Mouse (Mus musculus): ENCODE data around the gene Hist1h2bm.

Hist1h2bm gene

DNA sequence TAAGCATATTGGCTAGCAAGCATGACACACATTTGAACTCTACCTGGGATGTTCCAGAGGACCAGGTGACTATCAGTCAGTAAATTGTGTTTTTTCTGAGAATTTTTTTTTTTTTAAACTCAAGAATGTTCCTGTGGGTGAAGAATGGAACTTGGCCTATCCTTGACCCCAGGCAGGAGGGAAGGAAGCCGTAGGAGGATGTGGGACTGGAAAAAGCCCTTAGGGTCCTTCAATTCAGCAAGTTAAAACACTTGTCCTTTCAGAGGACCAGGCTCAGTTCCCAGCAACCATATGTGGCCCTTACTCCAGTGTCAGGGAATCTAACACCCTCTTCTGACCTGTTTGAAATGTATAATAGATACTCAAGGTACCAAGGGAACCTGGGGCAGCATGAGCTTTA is 7.7 kb downstream of the Hist1h2bm start:
- DNase-seq, result no peak

DNA sequence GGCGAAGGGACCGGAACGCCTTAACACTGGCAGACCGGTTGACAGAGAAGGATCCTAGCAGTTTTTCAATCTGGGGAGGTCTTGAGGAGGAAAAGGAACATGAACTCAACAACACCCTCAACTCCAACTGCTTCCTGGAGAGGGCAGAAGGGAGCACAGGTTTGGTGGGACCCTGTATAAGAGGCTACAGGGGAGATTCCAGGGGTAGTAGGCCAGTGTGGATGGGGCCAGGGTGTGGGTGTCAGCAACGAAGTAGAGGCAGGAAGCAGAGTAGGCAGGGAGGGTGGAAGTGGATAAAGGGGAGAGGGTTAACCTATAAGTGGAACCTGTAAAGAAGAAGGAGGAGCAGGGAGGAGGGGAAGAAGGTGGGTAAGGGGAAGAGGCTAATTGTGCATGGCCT is 11.6 kb downstream of the Hist1h2bm start:
- no peak for DNase-seq

DNA sequence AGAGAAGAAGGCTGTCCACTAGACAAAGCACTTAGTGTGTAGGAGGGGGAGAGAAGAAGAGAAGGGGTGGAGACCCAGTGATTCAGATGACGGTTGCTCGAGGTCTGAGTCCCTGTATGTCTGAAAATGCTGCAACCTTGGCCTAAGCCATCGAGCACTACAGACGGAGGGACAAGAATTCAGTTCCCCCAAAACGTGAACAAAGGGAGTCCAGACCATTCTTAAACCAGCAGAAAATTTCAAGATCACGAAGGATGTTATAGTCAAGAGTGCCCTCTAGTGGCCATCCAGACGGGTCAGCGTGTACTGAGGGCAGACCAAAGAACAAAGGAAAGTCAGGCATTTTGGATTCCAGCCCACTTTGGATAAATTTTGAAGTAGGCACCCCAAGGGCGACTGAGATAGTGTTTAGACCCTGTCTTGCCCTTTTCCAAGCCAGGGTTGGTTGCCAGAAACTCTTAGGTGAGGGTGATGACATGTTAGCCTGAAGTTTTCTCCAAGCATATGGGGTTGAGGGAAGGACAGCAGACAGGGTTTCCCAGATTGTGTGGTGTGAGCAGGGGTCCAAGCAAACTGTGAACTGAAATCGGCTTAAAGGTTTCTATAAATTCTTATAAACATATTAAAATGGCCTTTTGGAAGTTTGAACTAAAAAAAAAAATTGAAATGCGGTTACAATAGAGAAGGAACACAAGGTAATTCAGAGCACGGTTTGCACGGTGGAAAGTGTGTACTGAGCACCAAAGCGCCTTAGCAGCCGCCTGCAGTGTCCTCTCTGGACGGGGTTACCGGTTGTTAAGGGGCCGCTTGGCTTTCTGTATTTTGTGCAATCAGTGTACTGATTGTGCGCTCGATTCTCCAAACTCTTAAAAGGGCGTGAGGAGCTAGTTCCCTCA is 12.4 kb downstream of the Hist1h2bm start:
- peak; percentile 68 to 88 for DNase-seq

DNA sequence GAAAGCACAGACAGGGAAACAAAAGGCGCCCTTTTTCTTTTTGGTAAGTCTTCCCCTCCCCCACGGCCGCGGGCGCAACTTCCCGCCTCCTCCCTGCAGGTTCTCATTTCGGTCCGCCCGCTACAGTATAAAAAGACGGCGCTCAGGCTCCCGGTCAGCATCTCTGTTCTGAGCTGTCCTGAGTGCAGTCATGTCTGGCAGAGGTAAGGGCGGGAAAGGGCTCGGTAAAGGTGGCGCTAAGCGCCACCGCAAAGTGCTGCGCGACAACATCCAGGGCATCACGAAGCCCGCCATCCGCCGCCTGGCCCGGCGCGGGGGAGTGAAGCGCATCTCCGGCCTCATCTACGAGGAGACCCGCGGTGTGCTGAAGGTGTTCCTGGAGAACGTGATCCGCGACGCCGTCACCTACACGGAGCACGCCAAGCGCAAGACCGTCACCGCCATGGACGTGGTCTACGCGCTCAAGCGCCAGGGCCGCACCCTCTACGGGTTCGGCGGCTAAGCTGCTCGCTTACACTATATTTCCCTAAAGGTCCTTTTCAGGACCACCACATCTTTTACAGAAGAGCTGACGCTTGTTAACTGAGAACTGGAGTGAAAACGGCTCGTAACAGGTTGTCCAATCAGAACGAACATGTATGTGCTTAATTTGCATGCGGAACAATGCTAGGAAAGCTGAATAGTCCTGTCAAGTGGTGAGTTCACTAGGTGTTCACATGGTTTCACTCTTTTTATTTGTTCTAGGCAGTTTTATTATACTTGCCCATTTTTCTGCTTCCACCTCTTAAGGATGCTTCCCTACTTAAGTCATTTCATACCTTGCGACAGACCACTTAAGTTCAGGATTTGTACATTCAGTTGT is 13.3 kb downstream of the Hist1h2bm start, which contains the start of gene Hist1h4j:
Gene Hist1h4j, plus strand, starts transcription at position 159 of the 862 bp plus-strand sequence.
- DNase-seq, result peak; percentile 85 to 86

DNA sequence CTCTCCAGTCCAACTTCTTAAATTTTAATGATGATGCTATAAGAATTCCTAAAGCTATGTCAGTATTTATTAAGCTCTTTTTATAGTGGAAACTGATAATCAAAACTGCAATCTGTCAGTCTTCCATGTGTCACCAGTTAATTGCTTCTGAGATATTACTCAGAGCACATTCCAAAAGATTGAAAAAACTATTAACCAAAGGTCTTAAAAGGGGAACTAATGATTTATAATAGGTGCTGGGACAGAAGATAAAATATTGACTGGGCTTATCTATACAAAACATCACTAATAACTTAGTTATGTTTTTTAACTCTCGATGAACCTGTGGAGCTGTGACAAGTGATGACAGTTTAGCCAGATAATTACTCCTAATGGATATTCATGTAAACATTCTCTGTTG is 23.2 kb downstream of the Hist1h2bm start:
- DNase-seq, result no peak

DNA sequence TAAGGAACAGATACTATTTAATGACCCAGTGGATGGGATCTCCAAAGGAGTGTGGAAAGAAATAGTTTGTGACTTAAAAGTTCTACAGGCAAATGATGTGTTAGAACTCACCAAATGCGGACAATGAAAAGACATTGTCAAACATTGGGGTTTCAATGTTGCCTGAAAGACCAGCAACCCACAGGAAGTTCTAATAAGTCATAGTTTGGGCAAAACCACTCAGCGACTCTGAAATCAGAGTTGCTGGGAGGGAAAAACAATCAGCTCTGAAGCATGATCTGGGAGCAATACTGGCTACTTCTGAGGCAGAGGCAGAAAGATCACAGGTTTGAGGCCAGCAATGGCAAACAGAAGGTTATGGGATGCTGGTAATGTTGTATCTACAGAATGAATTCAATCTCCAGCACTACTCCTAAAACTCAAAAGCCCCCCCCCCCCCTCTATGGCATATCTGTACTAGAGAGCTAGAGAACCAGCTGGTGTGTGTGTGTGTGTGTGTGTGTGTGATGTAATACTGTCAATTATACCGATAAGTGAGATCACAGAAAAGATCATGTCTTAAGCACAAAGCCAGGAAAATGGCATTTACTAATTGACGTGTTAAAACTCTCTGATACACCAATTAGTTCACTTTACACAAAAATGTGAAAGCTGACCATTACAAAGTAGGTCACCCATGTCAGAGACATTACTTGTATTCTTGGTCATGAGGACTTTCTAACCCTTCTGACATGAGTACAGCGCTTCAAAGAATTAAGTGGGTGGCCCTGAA is 27.7 kb downstream of the Hist1h2bm start:
- DNase-seq, result no peak

DNA sequence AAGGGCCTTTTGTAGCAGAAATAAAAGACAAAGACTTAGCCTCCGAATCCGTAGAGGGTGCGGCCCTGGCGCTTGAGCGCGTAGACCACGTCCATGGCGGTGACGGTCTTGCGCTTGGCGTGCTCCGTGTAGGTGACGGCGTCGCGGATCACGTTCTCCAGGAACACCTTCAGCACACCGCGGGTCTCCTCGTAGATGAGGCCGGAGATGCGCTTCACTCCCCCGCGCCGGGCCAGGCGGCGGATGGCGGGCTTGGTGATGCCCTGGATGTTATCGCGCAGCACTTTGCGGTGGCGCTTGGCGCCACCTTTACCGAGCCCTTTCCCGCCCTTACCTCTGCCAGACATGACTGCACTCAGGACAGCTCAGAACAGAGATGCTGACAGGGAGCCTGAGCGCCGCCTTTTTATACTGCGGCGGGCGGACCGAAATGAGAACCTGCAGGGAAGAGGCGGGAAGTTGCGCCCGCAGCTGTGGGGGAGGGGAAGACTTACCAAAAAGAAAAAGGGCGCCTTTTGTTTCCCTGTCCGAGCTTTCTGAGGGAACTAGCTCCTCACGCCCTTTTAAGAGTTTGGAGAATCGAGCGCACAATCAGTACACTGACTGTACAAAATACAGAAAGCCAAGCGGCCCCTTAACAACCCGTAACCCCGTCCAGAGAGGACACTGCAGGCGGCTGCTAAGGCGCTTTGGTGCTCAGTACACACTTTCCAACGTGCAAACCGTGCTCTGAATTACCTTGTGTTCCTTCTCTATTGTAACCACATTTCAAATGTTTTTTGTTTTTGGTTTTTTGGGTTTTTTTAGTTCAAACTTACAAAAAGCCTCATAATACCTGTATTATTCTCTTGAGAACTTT is 28.5 kb downstream of the Hist1h2bm start, which contains the start of gene Hist1h4k:
Gene Hist1h4k, minus strand, starts transcription at position 347 of the 859 bp plus-strand sequence.
- DNase-seq, result peak; percentile 94

DNA sequence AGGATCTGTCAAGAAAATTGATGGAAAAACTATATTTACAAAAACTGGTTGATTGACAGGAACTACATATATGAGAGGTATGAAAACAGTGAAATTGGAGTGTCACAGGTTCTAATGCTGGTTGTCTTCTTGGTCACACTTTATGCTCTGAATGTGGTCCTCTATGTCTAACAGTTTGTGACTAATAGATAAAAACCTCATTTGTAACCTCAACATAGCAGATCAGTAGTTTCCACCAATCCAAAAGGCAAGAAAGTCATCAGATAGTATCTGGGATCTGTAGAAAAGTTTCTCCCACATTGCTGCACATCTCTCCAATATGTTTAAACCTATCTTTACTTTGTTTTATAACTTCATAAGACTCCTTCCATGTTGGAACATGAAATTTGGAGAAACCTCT is 29.6 kb downstream of the Hist1h2bm start:
- DNase-seq, result no peak

DNA sequence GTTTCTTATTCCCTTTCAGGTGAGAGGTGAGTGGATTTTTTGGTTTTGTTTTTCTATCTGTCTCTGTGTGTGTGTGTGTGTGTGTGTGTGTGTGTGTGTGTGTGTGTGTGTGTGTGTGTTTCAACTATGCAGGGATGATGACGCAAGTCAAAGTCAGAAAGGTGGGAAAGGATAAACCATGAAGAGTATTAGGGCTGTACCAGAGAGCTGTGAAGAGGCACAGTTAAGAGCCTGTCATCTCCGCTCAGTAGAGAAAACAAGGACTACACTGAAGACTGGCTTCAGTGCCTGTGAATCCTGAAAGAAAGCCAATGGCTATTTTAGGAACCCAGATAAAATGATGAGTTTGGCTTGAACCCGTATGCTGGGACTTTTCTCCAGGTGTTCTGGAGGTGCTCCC is 30.0 kb downstream of the Hist1h2bm start:
- DNase-seq, result no peak

DNA sequence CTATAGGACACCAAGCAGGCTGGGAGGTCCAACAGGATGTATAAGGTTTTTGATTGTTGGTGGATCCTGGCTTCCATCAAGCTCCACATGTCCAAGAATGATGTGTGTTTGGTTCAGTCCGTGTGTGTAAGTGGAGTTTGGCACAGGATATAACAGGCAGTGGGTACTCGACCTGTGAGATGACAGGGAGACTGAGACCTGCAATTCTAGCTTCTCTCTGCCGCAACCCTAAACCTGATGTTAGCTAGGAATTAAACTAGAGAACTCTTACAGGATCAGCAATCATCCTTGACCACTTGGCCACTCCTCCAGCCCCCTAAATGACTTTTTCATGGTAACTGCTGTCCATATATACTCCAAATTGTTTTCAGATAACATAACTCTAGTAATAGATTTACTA is 30.5 kb downstream of the Hist1h2bm start:
- DNase-seq, result no peak

DNA sequence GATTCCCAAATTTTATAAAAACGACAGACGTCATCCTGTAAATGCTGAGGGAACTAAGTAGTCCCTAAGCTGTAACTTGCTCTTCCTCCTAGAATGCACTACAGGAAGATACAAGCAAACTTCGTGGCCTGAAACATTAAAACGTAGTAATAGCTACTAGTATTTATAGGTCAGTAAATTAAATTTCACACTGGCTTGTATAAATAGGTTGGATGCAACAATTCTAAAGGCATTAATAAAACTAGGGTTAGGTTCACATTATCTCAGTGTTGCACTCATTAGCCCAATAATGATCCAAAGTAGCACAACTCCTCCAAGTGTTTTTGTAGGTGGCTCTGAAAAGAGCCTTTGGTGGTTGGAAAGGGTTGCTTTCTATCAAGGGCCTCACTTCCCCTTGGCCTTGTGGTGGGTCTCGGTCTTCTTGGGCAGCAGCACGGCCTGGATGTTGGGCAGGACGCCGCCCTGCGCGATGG is 31.2 kb downstream of the Hist1h2bm start:
- no peak for DNase-seq

DNA sequence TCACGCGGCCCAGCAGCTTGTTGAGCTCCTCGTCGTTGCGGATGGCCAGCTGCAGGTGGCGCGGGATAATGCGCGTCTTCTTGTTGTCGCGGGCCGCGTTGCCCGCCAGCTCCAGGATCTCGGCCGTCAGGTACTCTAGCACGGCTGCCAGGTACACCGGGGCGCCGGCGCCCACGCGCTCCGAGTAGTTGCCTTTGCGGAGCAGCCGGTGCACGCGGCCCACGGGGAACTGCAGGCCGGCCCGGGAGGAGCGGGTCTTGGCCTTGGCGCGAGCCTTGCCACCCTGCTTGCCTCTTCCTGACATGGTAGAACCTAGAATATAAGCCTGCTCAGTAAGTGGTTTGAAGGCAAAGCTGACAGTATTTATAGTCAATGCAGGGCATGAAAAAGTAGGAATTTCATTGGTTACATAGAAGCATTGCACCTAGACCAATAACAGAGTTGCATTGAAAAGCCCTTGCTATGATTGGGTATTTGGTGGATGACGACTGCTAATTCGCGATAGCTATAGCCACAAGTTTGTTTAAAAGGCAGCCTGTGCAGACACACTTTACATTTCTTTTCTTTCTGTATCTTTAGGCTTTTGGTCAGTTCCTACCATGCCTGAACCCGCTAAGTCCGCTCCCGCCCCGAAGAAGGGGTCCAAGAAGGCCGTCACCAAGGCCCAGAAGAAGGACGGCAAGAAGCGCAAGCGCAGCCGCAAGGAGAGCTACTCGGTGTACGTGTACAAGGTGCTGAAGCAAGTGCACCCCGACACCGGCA is 31.9 kb downstream of the Hist1h2bm start, which contains the start of the genes Hist1h2ak and Hist1h2bn:
Gene Hist1h2ak, minus strand, starts transcription at position 304 of the 762 bp plus-strand sequence.
Gene Hist1h2bn, plus strand, starts transcription at position 600 of the 762 bp plus-strand sequence.
- DNase-seq, result peak; percentile 65 to 72

DNA sequence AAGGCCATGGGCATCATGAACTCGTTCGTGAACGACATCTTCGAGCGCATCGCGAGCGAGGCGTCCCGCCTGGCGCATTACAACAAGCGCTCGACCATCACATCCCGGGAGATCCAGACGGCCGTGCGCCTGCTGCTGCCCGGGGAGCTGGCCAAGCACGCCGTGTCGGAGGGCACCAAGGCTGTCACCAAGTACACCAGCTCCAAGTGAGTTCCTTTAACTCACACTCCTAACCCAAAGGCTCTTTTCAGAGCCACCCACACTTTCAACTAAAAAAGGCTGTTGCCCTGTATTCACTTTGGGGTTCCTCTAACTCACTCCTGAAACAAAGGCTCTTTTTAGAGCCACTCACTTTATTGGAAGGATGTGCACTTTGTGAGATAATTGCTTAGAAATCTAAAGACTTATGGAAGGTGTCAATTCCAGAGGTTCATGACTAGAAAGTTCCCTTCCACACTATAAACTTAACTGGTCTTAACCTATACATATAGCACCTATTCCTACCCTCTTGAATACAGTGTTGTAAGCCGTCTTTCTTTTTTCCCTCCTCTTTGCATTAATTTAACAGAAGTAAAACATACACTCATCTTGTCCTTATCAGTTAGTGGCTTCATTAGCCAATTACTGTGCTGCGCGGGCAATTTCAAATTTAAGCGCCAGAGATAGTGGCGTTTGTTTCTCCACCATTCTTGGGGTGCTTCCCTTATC is 32.6 kb downstream of the Hist1h2bm start:
- DNase-seq, result peak in 1 of 2 experiments; percentile 56

DNA sequence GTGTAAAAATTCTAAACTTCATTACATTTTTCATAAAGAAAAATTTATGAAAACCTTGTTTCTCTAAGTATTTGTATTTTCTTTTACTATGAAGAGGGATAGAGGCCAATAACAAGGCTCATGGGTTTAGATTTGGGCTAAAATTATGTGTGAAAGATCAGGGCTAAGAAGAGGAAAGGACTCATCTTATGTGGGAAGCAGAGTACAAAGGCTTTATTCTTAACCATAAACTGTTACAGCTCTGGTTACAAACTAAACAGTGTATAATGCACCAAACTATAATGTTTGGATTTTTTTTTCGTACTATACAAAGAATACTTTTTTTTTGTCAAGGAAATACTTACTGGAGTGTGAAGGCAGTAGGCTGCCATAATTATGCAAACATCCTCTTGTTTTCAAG is 33.9 kb downstream of the Hist1h2bm start:
- no peak for DNase-seq

All from lung, postnatal 4 days (tissue).